23 mouse cellular contexts compared by ENCODE assay signal in genomic region chr3:98295965-98296364, GRCm38 (mm10). TPM values are rescaled to one million over a fixed set of nuclear protein-coding genes. Genes with fewer than 3 reads are reported as not detected.
DNase-seq lines count a peak whose midpoint lies in the region; ATAC-seq and TF ChIP-seq lines count a peak whose summit lies in the region.
"Had no signal": no experiment of that assay in that cellular context is flagged by ENCODE, and none has a peak within 500 bp of the region (broad histone marks: within the 10 kb centered on the region; RNA-seq: fewer than 3 reads in every experiment).

No protein-coding gene starts in this region.

- DNase-seq in left cerebral cortex, adult 2 months (ENCODE audit: extremely low spot score in 1 of 2, low spot score in 2 of 2): no peak
- DNase-seq in left cerebral cortex, adult 11 months (ENCODE audit: low spot score): no peak
- DNase-seq in thymus, adult 2 months: no peak
- DNase-seq in thymus, postnatal 36 days: no peak
- DNase-seq in ES-E14 (ENCODE audit: low read depth, low spot score): peak; percentile 33
- DNase-seq in right cerebral cortex, adult 2 months (ENCODE audit: low spot score in 2 of 2): no peak
- DNase-seq in right cerebral cortex, postnatal 10 days (ENCODE audit: low spot score in 2 of 2): no peak
- DNase-seq: adrenal gland, postnatal 36 days; cerebellum, adult 18-20 months; cerebellum, postnatal 36 days; gastrocnemius, adult 2 months; heart, adult 18-20 months; heart, postnatal 36 days; kidney, adult 11 months; layer of hippocampus, postnatal 36 days; midbrain, embryonic 14.5 days had no signal

- peak; percentile 75 for ATAC-seq in megakaryocyte progenitor cell, adult 5-6 weeks (replicated peaks; ENCODE audit: poor library complexity)
- ATAC-seq: lung, postnatal 0 days had no signal

- peak; percentile 15 for TF ChIP-seq CTCF in left cerebral cortex, adult 2 months (IDR thresholded peaks at IDR 0.05)
- peak; percentile 44; the same call in 1 of the 2 replicates for TF ChIP-seq CTCF in thymus, adult 2 months (IDR thresholded peaks at IDR 0.05; ENCODE audit: borderline replicate concordance, control insufficient read depth, extremely low read depth, insufficient read depth, low read length, poor library complexity)

- no peak for TF ChIP-seq POLR2A in thymus, adult 2 months (IDR thresholded peaks at IDR 0.05; ENCODE audit: control insufficient read depth, extremely low read depth, insufficient read depth, low read length, poor library complexity)

- no peak overlapping the region for H3K4me3 ChIP-seq in left cerebral cortex, adult 2 months
- H3K4me3 ChIP-seq in thymus, adult 2 months (ENCODE audit: control insufficient read depth, insufficient read depth, low read length): no peak overlapping the region
- no peak overlapping the region for H3K4me3 ChIP-seq in ES-E14 (ENCODE audit: insufficient read depth in 1 of 2, low read depth in 1 of 2, low read length in 2 of 2, poor library complexity in 1 of 2, severe bottlenecking in 1 of 2)
- H3K4me3 ChIP-seq: embryonic facial prominence, embryonic 15.5 days; forebrain, embryonic 10.5 days; gastrocnemius, adult 2 months; hindbrain, embryonic 15.5 days; limb, embryonic 15.5 days; myocyte had no signal

- H3K9me3 ChIP-seq in ES-E14 (ENCODE audit: control insufficient read depth, insufficient read depth, low read depth, low read length): no peaks in the 10 kb centered on the region
- H3K9me3 ChIP-seq: embryonic facial prominence, embryonic 15.5 days; forebrain, embryonic 10.5 days; hindbrain, embryonic 15.5 days; limb, embryonic 15.5 days had no signal

- H3K27me3 ChIP-seq in thymus, adult 2 months (ENCODE audit: control insufficient read depth, insufficient read depth, low read length): no peaks in the 10 kb centered on the region
- H3K27me3 ChIP-seq: embryonic facial prominence, embryonic 15.5 days; hindbrain, embryonic 15.5 days; limb, embryonic 15.5 days had no signal

- intact Hi-C loops in left cerebral cortex, adult 2 months (cut with DNase I): no loop called here

- H3K36me3 ChIP-seq in thymus, adult 2 months (ENCODE audit: control insufficient read depth, insufficient read depth, low read length): no peaks in the 10 kb centered on the region
- no peaks in the 10 kb centered on the region for H3K36me3 ChIP-seq in ES-E14 (ENCODE audit: control insufficient read depth, insufficient read depth, low read length, poor library complexity, severe bottlenecking)
- H3K36me3 ChIP-seq: embryonic facial prominence, embryonic 15.5 days; forebrain, embryonic 10.5 days; hindbrain, embryonic 15.5 days; limb, embryonic 15.5 days had no signal

- no peaks in the 10 kb centered on the region for H3K4me1 ChIP-seq in thymus, adult 2 months (replicated peaks; ENCODE audit: control insufficient read depth, insufficient read depth, low read length)
- H3K4me1 ChIP-seq in ES-E14 (ENCODE audit: control insufficient read depth in 2 of 2, insufficient read depth in 2 of 2, low read length in 2 of 2, poor library complexity in 1 of 2): no peaks in the 10 kb centered on the region
- H3K4me1 ChIP-seq: embryonic facial prominence, embryonic 15.5 days; forebrain, embryonic 10.5 days; hindbrain, embryonic 15.5 days; limb, embryonic 15.5 days had no signal

- in situ Hi-C loops in ES-E14 (cut with MboI; ENCODE audit: low sequenced_read_pairs in 2 of 2, unreplicated experiment in 2 of 2): no loop called here

- H3K9ac ChIP-seq in ES-E14 (ENCODE audit: insufficient read depth, low read depth, low read length, poor library complexity, severe bottlenecking): no peak overlapping the region
- H3K9ac ChIP-seq: embryonic facial prominence, embryonic 15.5 days; hindbrain, embryonic 15.5 days; limb, embryonic 15.5 days had no signal

- no peak overlapping the region for H3K27ac ChIP-seq in left cerebral cortex, adult 2 months
- H3K27ac ChIP-seq in thymus, adult 2 months (ENCODE audit: control insufficient read depth, insufficient read depth, low read length): no peak overlapping the region
- no peak overlapping the region for H3K27ac ChIP-seq in ES-E14 (ENCODE audit: insufficient read depth, low read depth, low read length, poor library complexity, severe bottlenecking)
- H3K27ac ChIP-seq: embryonic facial prominence, embryonic 15.5 days; forebrain, embryonic 10.5 days; gastrocnemius, adult 2 months; hindbrain, embryonic 15.5 days; limb, embryonic 15.5 days had no signal

- 82% methylated on average over 10 of the region's 10 CpGs for WGBS in thymus, adult 2 months

TF ChIP-seq in ES-E14, 5 proteins besides CTCF, POLR2A, EP300 and RAD21:
- TF ChIP-seq ZNF384 (IDR thresholded peaks at IDR 0.05; ENCODE audit: low read depth, low read length) (no peak), HCFC1 (IDR thresholded peaks at IDR 0.05; ENCODE audit: borderline replicate concordance, insufficient read depth, low read length) (no peak), ZC3H11A (IDR thresholded peaks at IDR 0.05; ENCODE audit: borderline replicate concordance, low read depth, low read length) (no peak)

RNA-seq across cellular contexts. Expression of gene Hmgcs2, which starts 15.7 kb away (rescaled TPM):
- 1 to 10 TPM; 6.3 to 6.4 TPM for total RNA-seq in left cerebral cortex, adult 2 months (2021)
- 8.8 and 9.9 TPM in 2 replicates for polyA plus RNA-seq in thymus, adult 2 months (2012; rRNA removed)
- 0.05 TPM in 1 of 2 replicates, not detected in the other for total RNA-seq in ES-E14 (2012; rRNA removed)
- total RNA-seq in megakaryocyte progenitor cell, adult 5-6 weeks (2015): 0.12 and 0.27 TPM in 2 replicates
- 0.21 and 0.54 TPM in 2 replicates for total RNA-seq in megakaryocyte progenitor cell, adult 5-6 weeks (2017)
- polyA plus RNA-seq: myocyte had no signal

RNA-seq across cellular contexts. Expression of gene Phgdh, which starts 43.8 kb away (rescaled TPM):
- 10 to 100 TPM; 52.5 to 52.7 TPM for total RNA-seq in left cerebral cortex, adult 2 months (2021)
- polyA plus RNA-seq in thymus, adult 2 months (2012; rRNA removed): 213 and 232 TPM in 2 replicates
- total RNA-seq in ES-E14 (2012; rRNA removed): 162 and 206 TPM in 2 replicates
- total RNA-seq in megakaryocyte progenitor cell, adult 5-6 weeks (2015): 108 and 138 TPM in 2 replicates
- total RNA-seq in megakaryocyte progenitor cell, adult 5-6 weeks (2017): 493 and 521 TPM in 2 replicates
